Mouse (Mus musculus): Measurements from ENCODE around the gene Tspear.
"Not testable (repeated sequence)": the region's sequence is repeated elsewhere in the genome, so short reads cannot be mapped to it uniquely, and the experiment has no call there.

Tspear gene

DNA sequence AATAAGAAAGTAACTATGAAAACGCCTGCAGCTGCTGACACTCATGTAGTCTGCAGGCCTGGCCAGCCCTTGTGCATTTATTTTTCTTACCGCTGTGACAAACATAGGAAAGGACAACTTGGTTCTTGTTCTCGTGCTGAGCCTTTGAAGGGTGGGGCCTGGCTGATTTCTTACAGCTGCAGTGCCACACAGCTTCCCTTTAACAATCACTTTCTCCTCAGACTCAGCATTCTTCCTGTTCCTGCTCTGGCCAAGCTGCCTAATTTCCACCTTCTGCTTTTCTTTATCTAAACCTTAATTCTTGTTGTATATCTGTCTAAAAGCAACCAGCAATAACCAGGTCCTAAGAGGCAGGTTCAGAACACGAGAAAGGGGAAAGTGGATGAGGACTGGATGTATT is 27.4 kb downstream of the Tspear start:
- no peak for DNase-seq

GRCm38 (mm10) chr10:77715507-77715906 is 29.1 kb downstream of the Tspear start, which contains the start of gene Gm10142:
Gene Gm10142, plus strand, starts transcription at chr10:77715807.
- no peak for DNase-seq

- DNase-seq, result not testable (repeated sequence)
Measured at GRCm38 (mm10) chr10:77720299-77720698, 33.9 kb downstream of the Tspear start, which contains the start of gene Krtap12-1. Gene Krtap12-1, plus strand, starts transcription at chr10:77720599.

- DNase-seq, result no peak
Measured at GRCm38 (mm10) chr10:77724855-77725254, 38.5 kb downstream of the Tspear start.

DNA sequence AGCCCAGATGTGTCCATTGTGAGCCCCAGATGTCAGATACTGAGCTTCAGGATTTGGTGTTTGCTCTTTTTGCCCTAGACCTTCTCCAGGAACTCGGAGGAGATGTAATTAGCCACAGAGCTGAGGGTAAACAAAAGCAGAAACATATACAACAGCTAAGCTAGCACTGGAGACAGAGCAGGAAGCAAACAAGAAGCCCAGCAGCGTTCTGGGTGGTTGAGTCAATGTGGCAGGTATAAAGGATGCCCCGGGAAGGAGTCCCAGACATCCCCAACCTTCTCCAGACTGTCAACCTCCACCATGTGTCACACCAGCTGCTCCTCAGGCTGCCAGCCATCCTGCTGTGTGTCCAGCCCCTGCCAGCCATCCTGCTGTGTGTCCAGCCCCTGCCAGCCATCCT is 39.8 kb downstream of the Tspear start, which contains the start of gene Gm10100:
Gm10100 (plus strand) TSS at position 301 of the 400 bp plus-strand sequence.
- peak; percentile 8 for DNase-seq

GRCm38 (mm10) chr10:77728280-77728679 is 41.9 kb downstream of the Tspear start:
- DNase-seq, result no peak

DNA sequence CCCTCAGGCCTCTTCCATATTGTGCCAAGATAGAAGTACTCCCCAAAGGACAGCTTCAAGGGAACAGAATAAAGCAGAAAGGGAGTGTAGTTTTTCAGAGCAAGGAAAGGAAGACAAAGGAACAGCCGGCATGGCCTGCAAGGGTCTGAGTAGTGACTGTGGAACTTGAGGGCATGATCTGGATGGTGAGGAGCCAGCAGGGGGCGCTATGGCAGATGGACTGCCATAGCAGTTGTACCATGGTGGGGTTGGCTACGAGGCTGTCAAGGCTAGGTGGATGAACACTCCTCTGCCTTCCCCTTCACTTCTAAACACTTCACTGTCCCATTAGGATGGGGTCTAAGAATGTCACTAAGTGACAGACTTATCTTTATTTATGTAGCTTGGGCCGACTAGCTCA is 42.9 kb downstream of the Tspear start:
- DNase-seq, result no peak

DNA sequence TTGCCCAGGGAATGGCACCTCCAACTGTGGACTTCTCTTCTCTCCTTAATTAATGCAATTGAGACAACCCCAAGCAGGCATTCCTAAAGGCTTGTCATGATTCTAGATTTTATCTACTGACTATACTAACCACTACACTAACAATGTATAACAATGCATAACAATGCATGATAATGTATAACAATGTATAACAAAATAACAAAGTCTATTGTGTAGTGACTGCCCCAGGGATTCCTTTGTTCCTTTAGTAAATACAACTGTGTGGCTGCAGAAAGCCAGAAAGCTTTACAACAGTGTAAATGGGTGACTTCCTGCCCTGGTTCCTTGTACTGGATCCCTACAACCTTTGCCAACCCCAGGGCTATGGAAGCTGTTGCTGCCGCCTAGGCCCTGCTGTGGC is 49.6 kb downstream of the Tspear start:
- no peak for DNase-seq

GRCm38 (mm10) chr10:77738929-77739328 is 52.6 kb downstream of the Tspear start:
- DNase-seq, result no peak

- not testable (repeated sequence) for DNase-seq
Measured at GRCm38 (mm10) chr10:77741924-77742688, 55.7 kb downstream of the Tspear start, which contains the start of gene Gm18596. Gene Gm18596, minus strand, starts transcription at chr10:77742638.

GRCm38 (mm10) chr10:77750686-77751085 is 64.3 kb downstream of the Tspear start:
- DNase-seq, result peak; percentile 12

GRCm38 (mm10) chr10:77751254-77751653 is 64.9 kb downstream of the Tspear start, which contains the start of gene Gm9736:
Gene Gm9736, minus strand, starts transcription at chr10:77751354.
- DNase-seq, result not testable (repeated sequence)

- DNase-seq, result not testable (repeated sequence)
Measured at GRCm38 (mm10) chr10:77752312-77752711, 65.9 kb downstream of the Tspear start.

DNA sequence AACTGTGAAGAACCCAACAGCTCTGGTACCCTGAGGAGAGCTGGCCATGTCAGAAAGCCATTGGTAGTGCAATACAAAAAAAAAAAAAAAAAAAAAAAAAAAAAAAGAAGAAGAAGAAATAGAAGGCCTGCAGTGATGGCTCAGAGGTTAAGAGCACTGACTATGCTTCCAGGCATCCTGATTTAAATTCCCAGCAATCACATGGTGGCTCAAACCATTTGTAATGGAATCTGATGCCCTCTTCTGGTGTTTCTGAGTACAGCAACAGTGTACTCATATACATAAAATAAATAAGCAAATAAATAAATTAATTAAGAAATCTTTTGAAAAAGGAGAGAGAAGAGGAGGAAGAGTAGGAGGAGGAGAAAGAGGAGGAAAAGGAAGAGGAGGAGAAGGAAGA is 67.1 kb downstream of the Tspear start:
- no peak for DNase-seq

- DNase-seq, result not testable (repeated sequence)
Measured at GRCm38 (mm10) chr10:77759582-77759981, 73.2 kb downstream of the Tspear start, which contains the start of gene Gm3233. Gene Gm3233, minus strand, starts transcription at chr10:77759682.

- no peak for DNase-seq
Measured at GRCm38 (mm10) chr10:77769727-77770126, 83.4 kb downstream of the Tspear start.

GRCm38 (mm10) chr10:77771225-77771624 is 84.9 kb downstream of the Tspear start, which contains the start of gene Gm3238:
Gene Gm3238, minus strand, starts transcription at chr10:77771325.
- DNase-seq, result not testable (repeated sequence)

- DNase-seq, result not testable (repeated sequence)
Measured at GRCm38 (mm10) chr10:77772142-77772541, 85.8 kb downstream of the Tspear start.

- not testable (repeated sequence) for DNase-seq
Measured at GRCm38 (mm10) chr10:77776844-77777243, 90.5 kb downstream of the Tspear start, which contains the start of gene Gm7138. Gene Gm7138, minus strand, starts transcription at chr10:77776944.

GRCm38 (mm10) chr10:77782442-77782841 is 96.1 kb downstream of the Tspear start, which contains the start of gene Gm3250:
Gene Gm3250, minus strand, starts transcription at chr10:77782542.
- not testable (repeated sequence) for DNase-seq

DNA sequence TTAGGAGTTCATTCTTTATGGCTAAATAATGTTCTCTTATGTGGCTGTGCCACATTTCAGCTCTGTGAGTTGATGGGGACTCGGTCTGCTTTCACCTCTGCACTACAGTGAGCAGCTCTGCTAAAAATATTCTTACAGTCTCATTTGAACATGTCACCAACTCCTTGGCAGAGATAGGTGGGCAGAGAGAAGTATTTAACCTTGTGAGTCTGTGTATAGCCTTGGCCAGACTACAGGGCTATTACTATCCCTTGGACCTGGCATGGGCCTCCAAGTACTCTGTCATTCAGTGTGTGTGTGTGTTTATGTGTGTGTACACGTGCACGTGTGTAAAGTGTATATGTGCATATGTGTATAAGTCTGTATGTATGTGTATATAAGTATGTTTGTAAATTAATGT is 97.0 kb downstream of the Tspear start:
- DNase-seq, result not testable (repeated sequence)

DNA sequence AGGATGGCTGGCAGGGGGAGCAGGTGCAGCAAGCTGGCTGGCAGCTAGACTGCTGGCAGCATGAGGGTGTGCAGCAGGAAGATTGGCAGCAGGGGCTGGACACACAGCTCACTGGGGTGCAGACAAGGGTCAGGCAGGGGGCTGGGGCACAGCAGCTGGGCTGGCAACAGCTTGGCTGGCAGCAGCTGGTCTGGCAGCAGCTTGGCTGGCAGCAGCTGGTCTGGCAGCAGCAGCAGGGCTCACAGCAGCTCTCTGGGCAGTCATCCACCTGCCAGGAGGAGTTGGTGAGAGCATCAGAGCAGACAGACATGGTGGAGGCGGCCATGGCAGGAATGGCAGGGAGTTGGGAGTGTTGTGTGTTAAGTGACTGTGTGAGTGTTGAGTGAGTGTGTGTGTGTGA is 101.5 kb downstream of the Tspear start, which contains the start of gene Gm7137:
Gm7137 (minus strand) TSS at position 325 of the 400 bp plus-strand sequence.
- not testable (repeated sequence) for DNase-seq

- DNase-seq, result no peak
Measured at GRCm38 (mm10) chr10:77788621-77789020, 102.3 kb downstream of the Tspear start.

- no peak for DNase-seq
Measured at GRCm38 (mm10) chr10:77794976-77795375, 108.6 kb downstream of the Tspear start, which contains the start of gene Gm9639. Gene Gm9639, minus strand, starts transcription at chr10:77795076.
